Mouse (Mus musculus) layer of hippocampus, adult 9-11 months (tissue): ENCODE measurements around the gene Gm47955.
"Not testable (repeated sequence)": the region's sequence is repeated elsewhere in the genome, so short reads cannot be mapped to it uniquely, and the experiment has no call there.

Source experiments
- DNase-seq: peaks from one replicate; pipeline ENCODE4 v3.0.0; 2022

Gm47955 gene

GRCm38 (mm10) chr1:82959870-82960385 lies at the start of gene Gm47955:
Gene Gm47955 (plus strand): TSS chr1:82960286.
- DNase-seq, result no peak

- DNase-seq, result no peak
Measured at GRCm38 (mm10) chr1:82913025-82913424, 47.1 kb upstream of the Gm47955 start, which contains the start of gene A030005L19Rik. Gene A030005L19Rik (plus strand): TSS chr1:82913325.

- not testable (repeated sequence) for DNase-seq
Measured at GRCm38 (mm10) chr1:82913434-82913833, 46.7 kb upstream of the Gm47955 start.

DNA sequence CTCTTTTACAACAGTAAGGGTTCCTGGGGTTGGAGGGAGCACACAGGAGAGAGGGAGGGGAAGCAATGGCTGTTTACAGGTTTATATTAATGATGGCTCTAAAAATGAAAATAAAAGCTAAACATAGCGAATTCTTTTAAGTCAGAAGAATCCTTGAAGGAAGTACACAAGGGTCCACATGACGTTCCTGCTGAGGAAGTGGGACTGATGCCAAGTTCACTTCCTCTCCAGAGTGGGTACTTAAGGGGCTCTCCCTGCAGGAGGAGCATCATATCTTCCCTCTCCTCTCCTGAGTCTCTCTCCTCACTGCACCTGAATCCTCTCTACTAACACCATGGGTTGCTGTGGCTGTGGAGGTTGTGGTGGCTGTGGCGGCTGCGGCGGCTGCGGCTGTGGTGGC lies 35.4 kb upstream of the Gm47955 start, which contains the start of gene A030014E15Rik:
Gene A030014E15Rik (plus strand): TSS at position 268 of the 400 bp plus-strand sequence.
- no peak for DNase-seq

GRCm38 (mm10) chr1:82930558-82930957 lies 29.5 kb upstream of the Gm47955 start:
- not testable (repeated sequence) for DNase-seq

DNA sequence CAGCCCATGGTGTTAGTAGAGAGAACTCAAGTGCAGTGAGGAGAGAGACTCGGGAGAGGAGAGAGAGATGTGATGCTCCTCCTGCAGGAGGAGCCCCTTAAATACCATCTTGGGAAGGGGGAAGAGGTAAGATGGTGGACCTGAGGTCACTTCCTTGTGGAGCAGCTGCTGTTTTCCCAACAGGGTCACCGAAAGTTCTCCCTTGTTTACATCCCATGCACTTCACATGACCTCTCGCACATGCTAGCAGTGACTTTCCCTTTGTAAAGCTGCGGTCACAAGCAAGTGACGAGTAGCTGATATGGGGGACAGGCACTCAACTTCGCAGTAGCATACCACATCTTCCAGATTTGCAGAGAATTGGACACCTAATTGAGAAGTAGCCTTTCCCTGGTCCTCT lies 28.8 kb upstream of the Gm47955 start, which contains the start of gene Gm6217:
Gene Gm6217 (minus strand): TSS at position 74 of the 400 bp plus-strand sequence.
- DNase-seq, result not testable (repeated sequence)

DNA sequence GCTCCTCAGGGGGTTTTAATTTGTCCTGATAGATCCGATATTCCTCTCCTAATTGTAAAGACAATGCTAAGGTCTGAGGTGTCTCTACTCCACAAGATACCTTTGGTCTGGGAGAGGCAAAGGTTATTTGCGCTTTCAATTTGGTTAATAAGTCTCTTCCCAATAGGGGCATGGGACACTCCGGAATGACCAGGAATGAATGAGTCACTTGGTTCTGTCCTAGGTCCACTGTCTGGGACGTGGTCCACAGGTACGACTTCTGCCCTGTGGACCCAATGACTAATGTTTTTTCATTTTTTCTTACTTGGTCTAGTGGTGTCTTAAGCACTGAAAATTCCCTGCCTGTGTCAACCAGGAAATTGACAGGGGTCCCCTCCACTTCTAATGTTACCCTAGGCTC lies 21.4 kb upstream of the Gm47955 start:
- DNase-seq, result no peak

DNA sequence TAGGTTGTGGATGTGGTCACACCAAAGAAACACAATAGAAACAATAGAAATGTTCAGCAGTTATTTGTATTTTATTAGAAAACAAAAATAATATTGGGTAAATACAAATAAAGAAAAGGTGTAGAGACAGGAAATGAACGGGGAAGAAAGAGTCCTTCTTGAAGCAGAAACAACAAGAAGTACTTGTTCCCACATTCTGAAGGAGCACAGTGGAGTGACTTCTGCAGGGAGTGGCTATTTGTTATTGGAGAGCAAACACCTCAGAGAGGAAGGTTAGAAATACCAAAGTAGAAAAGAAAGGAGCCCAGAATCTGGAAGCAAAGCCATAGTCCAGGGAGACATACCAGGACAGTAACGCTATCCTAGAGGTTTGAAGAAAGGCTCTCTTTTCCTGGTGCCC lies 17.6 kb upstream of the Gm47955 start:
- DNase-seq, result not testable (repeated sequence)

DNA sequence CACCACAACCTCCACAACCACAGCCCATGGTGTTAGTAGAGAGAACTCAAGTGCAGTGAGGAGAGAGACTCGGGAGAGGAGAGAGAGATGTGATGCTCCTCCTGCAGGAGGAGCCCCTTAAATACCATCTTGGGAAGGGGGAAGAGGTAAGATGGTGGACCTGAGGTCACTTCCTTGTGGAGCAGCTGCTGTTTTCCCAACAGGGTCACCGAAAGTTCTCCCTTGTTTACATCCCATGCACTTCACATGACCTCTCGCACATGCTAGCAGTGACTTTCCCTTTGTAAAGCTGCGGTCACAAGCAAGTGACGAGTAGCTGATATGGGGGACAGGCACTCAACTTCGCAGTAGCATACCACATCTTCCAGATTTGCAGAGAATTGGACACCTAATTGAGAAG lies 16.8 kb upstream of the Gm47955 start, which contains the start of gene A030003K21Rik:
Gene A030003K21Rik (minus strand): TSS at position 94 of the 400 bp plus-strand sequence.
- DNase-seq, result not testable (repeated sequence)

- not testable (repeated sequence) for DNase-seq
Measured at GRCm38 (mm10) chr1:82946029-82946428, 14.1 kb upstream of the Gm47955 start.

GRCm38 (mm10) chr1:82948601-82949000 lies 11.5 kb upstream of the Gm47955 start:
- no peak for DNase-seq

DNA sequence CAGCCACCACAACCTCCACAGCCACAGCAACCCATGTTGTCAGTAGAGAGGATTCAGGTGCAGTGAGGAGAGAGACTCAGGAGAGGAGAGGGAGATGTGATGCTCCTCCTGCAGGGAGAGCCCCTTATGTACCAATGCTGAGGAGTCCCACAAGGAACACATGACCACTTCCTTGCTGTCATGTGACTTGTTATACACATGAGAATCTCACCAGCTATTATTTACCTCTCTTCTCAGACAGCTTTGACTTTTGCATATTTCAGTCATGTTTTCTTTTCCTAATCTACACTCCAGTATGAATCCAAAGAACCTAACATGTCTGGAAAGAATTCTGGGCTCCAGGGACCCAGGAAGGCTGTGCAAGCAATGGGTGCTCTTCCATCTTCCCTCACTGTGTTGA lies 4.2 kb upstream of the Gm47955 start, which contains the start of gene Gm7544:
Gene Gm7544 (minus strand): TSS at position 101 of the 400 bp plus-strand sequence.
- DNase-seq, result not testable (repeated sequence)

DNA sequence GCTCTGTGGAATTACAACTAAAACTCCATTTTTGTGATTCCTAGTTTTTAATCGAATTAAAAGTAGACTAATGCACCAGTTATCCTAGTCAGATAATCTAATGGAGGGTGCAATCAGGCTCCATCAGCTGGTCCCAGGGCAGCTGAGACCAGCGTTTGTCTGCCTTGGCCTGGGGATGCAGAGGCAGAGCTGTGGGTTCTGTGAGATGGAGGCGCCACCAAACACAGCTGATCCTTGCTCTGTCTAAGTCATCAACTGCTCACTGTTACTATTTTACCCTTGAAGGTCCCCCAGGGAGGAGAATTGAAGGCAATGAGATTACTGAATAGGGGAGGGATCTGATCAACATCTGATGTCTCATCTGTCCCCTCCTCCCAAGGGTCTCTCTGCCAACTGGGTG lies 6.3 kb downstream of the Gm47955 start:
- DNase-seq, result no peak

GRCm38 (mm10) chr1:82972046-82972445 lies 12.0 kb downstream of the Gm47955 start:
- no peak for DNase-seq

DNA sequence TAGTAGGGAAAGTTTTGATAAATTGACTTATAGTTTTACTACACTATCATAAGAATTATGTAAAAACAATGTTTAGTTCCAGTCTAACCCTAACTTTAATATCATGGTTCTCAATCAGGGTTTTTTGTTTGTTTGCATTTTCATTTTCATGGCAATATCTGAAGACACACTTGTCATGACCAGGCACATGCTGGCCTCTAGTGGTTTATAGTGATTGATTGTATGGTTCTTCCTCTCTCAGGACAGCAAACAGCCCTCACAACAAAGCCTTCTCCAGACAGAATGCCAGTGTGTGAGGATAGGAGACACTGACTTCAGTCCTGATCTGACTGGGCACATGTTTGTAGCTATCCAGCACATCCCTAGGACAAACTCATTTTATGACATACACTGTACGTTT lies 13.2 kb downstream of the Gm47955 start:
- no peak for DNase-seq

DNA sequence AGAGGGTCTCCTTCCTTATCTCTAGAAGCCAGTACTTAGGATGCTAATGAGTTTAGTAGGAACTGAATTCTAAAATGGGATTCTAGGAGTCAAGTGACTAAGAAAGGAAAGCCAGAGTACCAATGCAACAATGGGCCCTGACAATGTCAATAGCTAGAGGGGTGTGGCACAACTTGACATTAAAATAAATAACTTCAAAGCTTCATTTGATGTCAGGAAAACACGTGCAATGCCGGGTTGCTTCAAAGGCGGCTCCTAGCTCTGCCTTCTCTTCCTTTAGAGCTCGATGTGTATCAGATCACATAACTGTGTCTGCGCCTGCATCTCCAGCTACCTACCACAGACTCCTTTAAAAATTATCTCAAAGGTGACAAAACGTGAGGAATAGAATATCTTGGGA lies 13.8 kb downstream of the Gm47955 start:
- DNase-seq, result no peak

- no peak for DNase-seq
Measured at GRCm38 (mm10) chr1:82974342-82974741, 14.3 kb downstream of the Gm47955 start.

DNA sequence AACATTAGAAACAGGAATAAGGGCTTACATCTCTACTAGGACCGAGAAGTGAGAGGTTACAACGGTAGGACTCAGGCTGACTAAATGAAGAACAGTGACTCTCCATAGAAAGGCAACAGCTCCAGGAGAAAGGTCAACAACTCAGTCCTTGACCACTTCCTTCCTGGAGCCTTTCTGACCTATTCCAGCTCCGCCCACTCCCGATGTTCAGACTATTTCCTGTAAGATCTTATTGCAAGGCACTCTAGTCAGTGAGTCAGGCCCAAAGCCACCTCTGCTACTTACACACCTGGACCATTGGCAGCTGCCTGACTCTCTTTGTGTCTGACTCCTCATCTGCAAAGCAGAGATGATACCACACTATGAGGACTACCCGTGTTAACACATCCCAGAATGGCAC lies 15.7 kb downstream of the Gm47955 start:
- DNase-seq, result no peak

GRCm38 (mm10) chr1:82977840-82978239 lies 17.8 kb downstream of the Gm47955 start:
- no peak for DNase-seq

DNA sequence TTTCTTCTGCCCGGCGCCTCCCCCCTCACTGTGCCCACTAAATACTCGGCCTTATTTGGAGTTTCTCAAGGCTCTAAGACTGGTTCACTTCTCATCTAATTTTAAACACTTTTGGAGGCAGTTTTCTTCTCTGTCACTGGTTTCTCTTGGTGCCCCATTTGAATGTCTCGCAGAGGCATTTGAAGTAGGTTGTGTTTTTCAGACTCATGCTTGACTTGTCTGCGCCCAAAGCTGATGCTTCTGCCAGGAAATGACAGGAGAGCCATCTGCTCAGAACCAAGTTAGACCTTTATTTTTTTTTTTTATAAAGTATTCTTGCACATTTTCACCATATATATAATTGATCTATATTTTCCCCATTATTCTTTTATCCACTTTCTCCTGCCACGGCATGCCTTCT lies 26.7 kb downstream of the Gm47955 start:
- no peak for DNase-seq

DNA sequence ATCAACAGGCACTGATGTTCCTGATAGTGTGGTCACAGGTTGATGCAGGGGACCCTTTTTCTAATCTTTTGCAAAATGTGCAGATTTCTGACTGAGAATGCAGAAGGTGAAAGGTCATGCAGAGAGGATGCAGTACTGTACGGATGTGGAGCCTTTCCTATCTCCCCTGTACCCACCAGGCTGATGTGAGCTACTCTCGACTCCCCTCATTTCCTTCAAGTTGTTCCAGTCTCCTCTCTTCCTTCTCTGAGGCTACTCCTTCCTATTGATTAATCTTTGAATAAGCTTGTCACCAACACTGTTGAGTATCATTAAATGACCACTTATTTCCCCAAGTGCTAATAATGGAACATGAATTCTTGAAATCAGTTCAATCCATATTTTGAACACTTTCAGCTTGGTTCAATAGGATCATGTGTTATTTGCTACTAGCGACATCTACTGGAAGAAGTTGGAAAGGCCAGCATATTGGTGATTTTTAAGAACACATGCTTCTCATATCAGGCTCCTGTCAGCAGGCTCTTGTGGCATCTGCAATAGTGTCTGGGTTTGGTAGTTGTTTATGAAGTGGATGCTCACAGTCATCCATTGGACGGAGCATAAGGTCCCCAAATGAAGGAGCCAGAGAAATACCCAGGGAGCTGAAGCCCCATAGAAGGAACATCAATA lies 27.6 kb downstream of the Gm47955 start:
- peak; percentile 59 for DNase-seq

DNA sequence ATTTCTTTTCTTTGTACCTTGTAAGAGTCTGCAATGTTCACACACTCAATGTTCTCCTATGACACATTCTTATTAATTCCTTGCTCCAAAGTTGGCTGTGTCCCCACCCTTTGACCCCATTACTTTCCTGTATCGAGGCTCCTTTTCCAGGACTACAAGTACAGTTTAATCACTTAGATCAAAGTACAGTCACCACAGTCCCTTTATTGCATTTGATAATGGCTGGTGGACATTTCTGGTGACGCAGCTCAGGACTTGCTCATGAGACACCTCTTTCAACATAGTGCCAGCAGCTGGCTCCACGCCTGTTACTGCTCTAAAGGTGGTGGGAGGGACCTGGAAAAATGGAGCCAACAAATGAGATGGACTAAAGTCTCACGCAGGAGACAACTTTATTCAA lies 31.0 kb downstream of the Gm47955 start:
- no peak for DNase-seq

GRCm38 (mm10) chr1:82991596-82991995 lies 31.5 kb downstream of the Gm47955 start:
- no peak for DNase-seq

- no peak for DNase-seq
Measured at GRCm38 (mm10) chr1:82992093-82992492, 32.0 kb downstream of the Gm47955 start.
